Mouse (Mus musculus) spleen, adult 2 months (tissue): Measurements from ENCODE around the gene Plcd1.

Source experiments
- CTCF ChIP-seq: fragments of 200-500 bp; IDR thresholded peaks from 2 replicates; pipeline ENCODE4 v1.5.1; 2011; ENCODE audit warnings: mild to moderate bottlenecking, inconsistent platforms; ENCODE audit not compliant: insufficient read depth, insufficient read length, insufficient replicate concordance; ENCODE audit errors: extremely low read depth
- POLR2A ChIP-seq: fragments of 200-500 bp; IDR thresholded peaks from 2 replicates; pipeline ENCODE4 v1.6.1; 2011; ENCODE audit warnings: low read depth, low read length, inconsistent platforms

DNA sequence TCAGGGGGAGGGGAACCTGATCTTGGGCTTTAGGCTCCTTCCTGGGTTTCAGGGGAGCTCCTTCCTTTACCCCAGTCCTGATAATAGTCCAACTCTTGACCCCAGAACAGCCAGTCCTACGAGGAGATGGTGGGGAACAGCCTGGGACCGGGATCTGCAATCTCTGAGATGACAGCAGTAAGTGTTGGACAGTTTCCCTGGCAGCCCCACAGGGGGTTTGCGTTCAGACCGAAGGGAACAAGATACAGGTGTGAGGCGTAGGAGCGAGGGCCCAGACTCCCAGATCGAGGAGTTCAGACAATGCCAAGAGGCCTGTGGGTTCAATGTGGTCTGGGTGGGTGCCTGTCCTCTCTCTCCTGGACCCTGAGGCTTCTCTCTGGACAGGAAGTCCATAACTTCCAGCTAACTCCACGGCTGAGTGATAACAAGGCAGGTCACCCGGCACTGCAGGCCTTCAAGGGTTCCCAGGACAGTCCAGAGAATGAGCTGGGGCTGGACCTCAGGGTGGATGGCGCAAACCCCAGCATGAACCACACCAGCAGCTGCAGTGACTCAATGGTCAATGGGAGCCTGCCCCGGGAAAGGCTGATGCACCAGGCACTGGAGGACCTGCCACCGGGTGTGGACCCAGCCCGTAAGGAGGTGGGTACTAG lies 23.0 kb downstream of the Plcd1 start:
- no peak for TF ChIP-seq POLR2A
- no peak for TF ChIP-seq CTCF
